Comparison of ENCODE assay signal across 12 mouse cellular contexts in genomic region chr11:107931721-107932120, GRCm38 (mm10). TPM values are rescaled to one million over a fixed set of nuclear protein-coding genes. Genes with fewer than 3 reads are reported as not detected.
"Had no signal": no experiment of that assay in that cellular context is flagged by ENCODE, and none has a peak within 500 bp of the region (broad histone marks: within the 10 kb centered on the region; RNA-seq: fewer than 3 reads in every experiment).

No protein-coding gene starts in this region.

- DNase-seq: kidney, adult 8-10 months; kidney, postnatal 25 days; midbrain, embryonic 14.5 days; thymus, adult 18-20 months; thymus, postnatal 14 days had no signal

- ATAC-seq: liver, embryonic 12.5 days had no signal

- H3K36me3 ChIP-seq: limb, embryonic 15.5 days; liver, embryonic 12.5 days; midbrain, embryonic 10.5 days; neural tube, embryonic 12.5 days had no signal

- H3K4me1 ChIP-seq: limb, embryonic 15.5 days; liver, embryonic 12.5 days; neural tube, embryonic 12.5 days had no signal

- H3K9ac ChIP-seq: limb, embryonic 15.5 days; liver, embryonic 12.5 days; neural tube, embryonic 12.5 days had no signal

- H3K4me3 ChIP-seq: left cerebral cortex, adult 2 months; limb, embryonic 15.5 days; liver, embryonic 12.5 days; midbrain, embryonic 10.5 days; neural tube, embryonic 12.5 days had no signal

- H3K27ac ChIP-seq: left cerebral cortex, adult 2 months; limb, embryonic 15.5 days; liver, embryonic 12.5 days; midbrain, embryonic 10.5 days; neural tube, embryonic 12.5 days had no signal

- H3K9me3 ChIP-seq: limb, embryonic 15.5 days; liver, embryonic 12.5 days; midbrain, embryonic 10.5 days; neural tube, embryonic 12.5 days had no signal

- H3K27me3 ChIP-seq: limb, embryonic 15.5 days; liver, embryonic 12.5 days; neural tube, embryonic 12.5 days had no signal

- H3K4me2 ChIP-seq: limb, embryonic 15.5 days; liver, embryonic 12.5 days; neural tube, embryonic 12.5 days had no signal

RNA-seq across cellular contexts. Expression of gene Cacng5, which starts 16.9 kb away (rescaled TPM):
- total RNA-seq: megakaryocyte, adult 5-6 weeks; neutrophil, adult 5-6 weeks had no signal
